Mouse (Mus musculus) hindbrain, embryonic 11.5 days (tissue): ENCODE data around the gene Astn1. TPM values are rescaled to one million over a fixed set of nuclear protein-coding genes. Genes with fewer than 3 reads are reported as not detected.

Experiments
- ATAC-seq: fragments of 200-750 bp; cut with Nextera tagmentation; 2 replicates; pipeline ENCODE4 v1.8.0; 2017; ENCODE audit warnings: mild to moderate bottlenecking, moderate TSS enrichment, moderate library complexity; ENCODE audit not compliant: low FRiP score
- DNase-seq: peaks from one replicate; pipeline ENCODE4 v3.0.0-alpha.2; 2015; ENCODE audit warnings: low spot score
- H3K27ac ChIP-seq: fragments of 300-500 bp; sonication (generic); 2 replicates; pipeline ENCODE4 v1.5.1; 2014; ENCODE audit warnings: mild to moderate bottlenecking, low read depth, low read length
- H3K27me3 ChIP-seq: fragments of 300-500 bp; sonication (generic); 2 replicates; pipeline ENCODE4 v1.6.1; 2014; ENCODE audit warnings: mild to moderate bottlenecking, low read length, moderate library complexity, mixed read lengths; ENCODE audit not compliant: control insufficient read depth, insufficient read depth
- H3K36me3 ChIP-seq: fragments of 300-500 bp; sonication (generic); 2 replicates; pipeline ENCODE4 v1.6.1; 2014; ENCODE audit warnings: mild to moderate bottlenecking, low read length, moderate library complexity, mixed read lengths; ENCODE audit not compliant: control insufficient read depth, insufficient read depth
- H3K4me1 ChIP-seq: fragments of 300-500 bp; sonication (generic); replicated peaks from 2 replicates; pipeline ENCODE4 v1.6.1; 2014; ENCODE audit warnings: low read length, mixed read lengths; ENCODE audit not compliant: control insufficient read depth, insufficient read depth
- H3K4me2 ChIP-seq: fragments of 300-500 bp; sonication (generic); replicated peaks from 2 replicates; pipeline ENCODE4 v1.6.1; 2014; ENCODE audit warnings: mild to moderate bottlenecking, low read depth, low read length
- H3K4me3 ChIP-seq: fragments of 300-500 bp; sonication (generic); 2 replicates; pipeline ENCODE4 v1.5.1; 2014; ENCODE audit warnings: low read depth, low read length
- H3K9ac ChIP-seq: fragments of 300-500 bp; sonication (generic); 2 replicates; pipeline ENCODE4 v1.6.1; 2014; ENCODE audit warnings: low read depth, low read length
- H3K9me3 ChIP-seq: fragments of 300-500 bp; sonication (generic); 2 replicates; pipeline ENCODE4 v1.6.1; 2016; ENCODE audit warnings: low read length; ENCODE audit not compliant: control insufficient read depth
- WGBS: fragments of 180-500 bp; shearing (Covaris S2); extraction: QIAGEN DNeasy Blood & Tissue Kit; methylation state at CpG from one replicate; pipeline ENCODE4 v1.1.7; 2014; 5-methylcytosine and 5-hydroxymethylcytosine counted together
- polyA plus RNA-seq: library from polyadenylated mRNA; unstranded; fragments of >200 nt; fragmentation: Nextera tagmentation; extraction: Ambion mirVana; gene quantifications from 2 replicates; pipeline ENCODE4 v1.2.1, GENCODE M21; 2014

Astn1 gene
- polyA plus RNA-seq, 1 experiment from 2014 or later: 20.6 TPM

GRCm38 (mm10) chr1:158493289-158493688 lies 131.2 kb downstream of the Astn1 start:
- Histone ChIP-seq H3K4me3 (no peak overlapping the region), H3K4me2 (no peak overlapping the region), H3K27me3 (no peaks in the 10 kb centered on the region), H3K4me1 (0 out of 2 replicates have a peak, but pooled peaks cover 3% of the 10 kb centered on the region), H3K9ac (no peak overlapping the region), H3K27ac (no peak overlapping the region), H3K9me3 (no peaks in the 10 kb centered on the region), H3K36me3 (no peaks in the 10 kb centered on the region)
- DNase-seq (no peak), ATAC-seq (no peak)
- WGBS: 56% methylated on average over 3 of the region's 3 CpGs

GRCm38 (mm10) chr1:158500140-158500539 lies 138.1 kb downstream of the Astn1 start:
- ATAC-seq: 0 out of 2 replicates have a peak, but pooled peaks have one; percentile 30
- 46% methylated on average over 4 of the region's 4 CpGs for WGBS

GRCm38 (mm10) chr1:158501019-158501418 lies 138.9 kb downstream of the Astn1 start:
- Histone ChIP-seq H3K27me3 (no peaks in the 10 kb centered on the region), H3K4me3 (no peak overlapping the region), H3K27ac (no peak overlapping the region), H3K9ac (no peak overlapping the region), H3K4me2 (no peak overlapping the region), H3K4me1 (no peaks in the 10 kb centered on the region), H3K36me3 (no peaks in the 10 kb centered on the region), H3K9me3 (no peaks in the 10 kb centered on the region)
- peak; percentile 71 for ATAC-seq
- 16% methylated on average over 4 of the region's 4 CpGs for WGBS
- peak; percentile 22 for DNase-seq

More at GRCm38 (mm10) chr1:158500140-158500539, 138.1 kb downstream of the Astn1 start:
- Histone ChIP-seq H3K36me3 (no peaks in the 10 kb centered on the region), H3K4me3 (no peak overlapping the region), H3K4me1 (no peaks in the 10 kb centered on the region), H3K9me3 (no peaks in the 10 kb centered on the region), H3K27me3 (no peaks in the 10 kb centered on the region), H3K27ac (no peak overlapping the region), H3K4me2 (no peak overlapping the region), H3K9ac (no peak overlapping the region)
- DNase-seq: no peak

- H3K27me3 ChIP-seq: no peaks in the 10 kb centered on the region
- no peak overlapping the region for H3K4me2 ChIP-seq
- H3K4me1 ChIP-seq: no peaks in the 10 kb centered on the region
- no peak overlapping the region for H3K4me3 ChIP-seq
- no peak overlapping the region for H3K9ac ChIP-seq
- H3K36me3 ChIP-seq: no peaks in the 10 kb centered on the region
- no peak overlapping the region for H3K27ac ChIP-seq
- no peaks in the 10 kb centered on the region for H3K9me3 ChIP-seq
- WGBS: 70% methylated on average over 3 of the region's 3 CpGs
- ATAC-seq: no peak
- DNase-seq: no peak
Observed at GRCm38 (mm10) chr1:158507610-158508009, 145.5 kb downstream of the Astn1 start.

- no peak overlapping the region for H3K4me3 ChIP-seq
- no peak overlapping the region for H3K9ac ChIP-seq
- no peaks in the 10 kb centered on the region for H3K27me3 ChIP-seq
- no peaks in the 10 kb centered on the region for H3K36me3 ChIP-seq
- no peak overlapping the region for H3K4me2 ChIP-seq
- no peak for ATAC-seq
- no peaks in the 10 kb centered on the region for H3K9me3 ChIP-seq
- 80% methylated on average over 4 of the region's 4 CpGs for WGBS
- H3K27ac ChIP-seq: no peak overlapping the region
- no peaks in the 10 kb centered on the region for H3K4me1 ChIP-seq
- no peak for DNase-seq
Observed at GRCm38 (mm10) chr1:158509112-158509855, 147.2 kb downstream of the Astn1 start.

- DNase-seq (no peak), ATAC-seq (no peak)
- no peak overlapping the region for H3K27ac ChIP-seq
- no peaks in the 10 kb centered on the region for H3K36me3 ChIP-seq
- H3K4me1 ChIP-seq: no peaks in the 10 kb centered on the region
- 92% methylated on average over 15 of the region's 15 CpGs for WGBS
- H3K4me3 ChIP-seq: no peak overlapping the region
- no peaks in the 10 kb centered on the region for H3K27me3 ChIP-seq
- no peak overlapping the region for H3K4me2 ChIP-seq
- no peaks in the 10 kb centered on the region for H3K9me3 ChIP-seq
- H3K9ac ChIP-seq: no peak overlapping the region
Observed at GRCm38 (mm10) chr1:158510478-158511207, 148.6 kb downstream of the Astn1 start.

GRCm38 (mm10) chr1:158512089-158512488 lies 150.0 kb downstream of the Astn1 start:
- Histone ChIP-seq H3K4me2 (no peak overlapping the region), H3K36me3 (no peaks in the 10 kb centered on the region), H3K27ac (no peak overlapping the region), H3K9me3 (no peaks in the 10 kb centered on the region), H3K27me3 (no peaks in the 10 kb centered on the region), H3K4me1 (no peaks in the 10 kb centered on the region), H3K9ac (no peak overlapping the region), H3K4me3 (no peak overlapping the region)
- ATAC-seq (no peak), DNase-seq (no peak)

GRCm38 (mm10) chr1:158512636-158513035 lies 150.6 kb downstream of the Astn1 start:
- DNase-seq: no peak
- Histone ChIP-seq H3K27me3 (no peaks in the 10 kb centered on the region), H3K36me3 (no peaks in the 10 kb centered on the region), H3K4me2 (no peak overlapping the region), H3K4me1 (no peaks in the 10 kb centered on the region), H3K9ac (no peak overlapping the region), H3K27ac (no peak overlapping the region), H3K4me3 (no peak overlapping the region), H3K9me3 (no peaks in the 10 kb centered on the region)
- ATAC-seq: no peak
- WGBS: 84% methylated on average over 6 of the region's 6 CpGs

- no peak overlapping the region for H3K9ac ChIP-seq
- ATAC-seq: no peak
- H3K4me2 ChIP-seq: no peak overlapping the region
- no peaks in the 10 kb centered on the region for H3K4me1 ChIP-seq
- H3K27ac ChIP-seq: no peak overlapping the region
- no peaks in the 10 kb centered on the region for H3K27me3 ChIP-seq
- H3K36me3 ChIP-seq: no peaks in the 10 kb centered on the region
- 89% methylated on average over 13 of the region's 13 CpGs for WGBS
- no peaks in the 10 kb centered on the region for H3K9me3 ChIP-seq
- no peak for DNase-seq
- H3K4me3 ChIP-seq: no peak overlapping the region
Observed at GRCm38 (mm10) chr1:158513572-158513971, 151.5 kb downstream of the Astn1 start.
